Mouse (Mus musculus) kidney, postnatal 4 days (tissue): ENCODE results near the gene Col24a1.

Experiments
- DNase-seq, 2 experiments: peaks; one replicate each; pipeline ENCODE4 v3.0.0; 2021; ENCODE audit warnings: mixed read lengths in 2 of 2

The Col24a1 gene

DNA sequence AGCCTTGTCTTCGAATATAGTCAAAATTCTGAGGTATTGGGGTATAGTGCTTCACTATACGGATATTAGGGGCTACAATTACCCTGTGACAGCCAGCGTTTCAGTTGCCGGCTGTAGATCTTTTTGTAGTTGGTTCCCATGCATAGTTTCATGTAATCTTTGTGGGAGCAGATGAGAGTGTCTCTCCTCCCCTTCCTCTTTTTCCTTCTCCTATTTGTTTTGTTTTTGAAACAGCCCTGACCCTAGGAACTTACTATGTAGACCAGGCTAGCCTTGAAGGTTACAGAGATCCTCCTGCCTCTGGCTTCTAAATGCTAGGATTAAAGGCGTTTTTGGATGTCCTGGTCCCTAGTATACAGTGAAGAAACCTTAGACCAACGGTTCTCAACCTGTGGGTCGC is 283.1 kb downstream of the Col24a1 start:
- DNase-seq = no peak

DNA sequence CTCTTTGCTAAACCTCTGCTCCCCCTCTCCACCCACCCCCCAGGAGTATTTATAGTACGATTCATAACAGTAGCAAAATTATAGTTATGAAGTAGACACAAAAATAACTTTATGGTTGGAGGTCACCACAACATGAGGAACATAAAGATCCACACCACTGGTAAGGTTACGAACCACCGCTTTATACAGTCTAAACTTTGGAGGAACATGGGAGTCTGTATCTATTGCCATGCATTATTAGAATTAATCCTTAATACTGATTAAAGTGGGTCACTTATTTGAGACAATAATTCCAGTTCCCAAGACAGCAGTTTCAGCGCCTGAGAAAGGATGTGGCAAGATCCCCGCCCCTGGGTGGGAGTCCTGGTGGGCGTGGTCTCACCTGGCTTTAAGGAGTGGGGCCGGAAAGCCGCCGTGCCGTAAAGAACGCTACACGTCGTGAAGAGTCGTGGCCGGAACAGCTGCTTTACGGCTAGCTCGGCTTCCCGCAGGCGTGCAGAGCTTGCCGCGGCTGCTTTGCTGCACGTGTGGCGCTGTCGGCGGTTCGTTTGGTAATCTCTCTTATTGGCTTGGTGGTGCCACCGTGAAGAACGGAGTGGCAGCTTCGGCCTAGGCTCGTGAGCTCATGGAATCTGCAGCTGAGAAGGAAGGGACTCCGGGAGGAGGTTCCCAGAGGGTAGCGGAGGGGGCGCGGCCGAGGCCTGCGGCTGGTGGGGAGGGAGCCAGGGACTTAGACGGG is 283.6 kb downstream of the Col24a1 start, which contains the start of gene Znhit6:
TSS of gene Znhit6 (plus strand) at position 463 of the 739 bp plus-strand sequence.
- peak; percentile 95 to 97 for DNase-seq

DNA sequence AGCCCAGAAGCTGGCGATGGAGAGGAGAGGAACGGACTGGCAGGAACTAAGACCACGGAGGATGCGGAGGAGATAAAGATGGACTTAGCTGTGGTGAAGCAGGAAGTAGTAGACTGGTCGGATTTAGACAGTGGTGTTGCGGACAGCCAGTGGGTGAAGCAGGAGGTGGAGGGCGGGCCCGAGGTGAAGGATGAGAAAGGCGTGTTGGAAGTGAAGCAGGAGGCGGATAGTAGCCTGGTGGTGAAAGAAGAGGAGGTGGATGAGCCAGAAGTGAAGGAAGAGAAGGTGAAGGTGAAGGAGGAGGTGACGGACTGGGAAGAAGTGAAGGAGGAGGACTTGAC is 284.2 kb downstream of the Col24a1 start:
- DNase-seq = no peak

DNA sequence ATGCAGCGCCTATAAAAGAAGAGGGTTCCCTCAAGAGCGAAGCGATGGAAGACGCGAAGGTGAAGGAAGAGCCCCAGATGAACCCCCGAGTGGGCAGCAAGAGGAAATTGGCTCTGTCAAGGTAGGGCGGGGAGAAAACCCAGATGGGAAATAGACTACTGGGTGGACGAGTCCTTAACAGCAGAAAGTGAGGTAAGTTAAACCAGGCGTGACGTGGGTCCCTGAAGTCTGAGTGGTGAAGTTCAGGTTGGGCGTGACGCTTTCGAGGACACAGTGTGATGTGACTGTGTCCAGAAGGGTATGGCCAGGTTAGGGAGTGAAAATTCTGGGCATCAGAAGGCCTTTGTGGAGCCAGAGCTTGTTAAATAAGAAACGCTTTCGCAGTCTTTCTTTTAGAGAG is 284.6 kb downstream of the Col24a1 start:
- DNase-seq = peak in 1 of 2 experiments; percentile 19

DNA sequence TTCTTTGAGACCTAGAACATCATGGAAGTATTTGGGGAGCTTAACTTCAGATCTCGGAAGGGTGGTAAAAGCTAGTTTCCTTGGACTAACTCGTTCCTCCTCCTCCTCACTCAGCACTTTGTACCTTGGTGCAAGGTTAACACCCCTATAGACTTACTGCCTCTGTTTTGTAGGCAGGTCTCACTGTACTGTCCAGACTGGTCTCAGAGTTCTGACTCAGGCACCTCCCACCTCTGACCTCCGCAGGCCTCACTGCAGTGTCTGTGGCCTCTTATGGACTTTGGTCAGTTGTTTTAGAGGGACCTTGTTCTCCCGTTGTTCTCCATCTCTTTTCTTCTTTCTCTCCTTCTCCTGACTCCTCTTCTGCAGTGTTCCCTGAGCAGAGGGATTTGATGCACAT is 290.8 kb downstream of the Col24a1 start:
- no peak for DNase-seq

DNA sequence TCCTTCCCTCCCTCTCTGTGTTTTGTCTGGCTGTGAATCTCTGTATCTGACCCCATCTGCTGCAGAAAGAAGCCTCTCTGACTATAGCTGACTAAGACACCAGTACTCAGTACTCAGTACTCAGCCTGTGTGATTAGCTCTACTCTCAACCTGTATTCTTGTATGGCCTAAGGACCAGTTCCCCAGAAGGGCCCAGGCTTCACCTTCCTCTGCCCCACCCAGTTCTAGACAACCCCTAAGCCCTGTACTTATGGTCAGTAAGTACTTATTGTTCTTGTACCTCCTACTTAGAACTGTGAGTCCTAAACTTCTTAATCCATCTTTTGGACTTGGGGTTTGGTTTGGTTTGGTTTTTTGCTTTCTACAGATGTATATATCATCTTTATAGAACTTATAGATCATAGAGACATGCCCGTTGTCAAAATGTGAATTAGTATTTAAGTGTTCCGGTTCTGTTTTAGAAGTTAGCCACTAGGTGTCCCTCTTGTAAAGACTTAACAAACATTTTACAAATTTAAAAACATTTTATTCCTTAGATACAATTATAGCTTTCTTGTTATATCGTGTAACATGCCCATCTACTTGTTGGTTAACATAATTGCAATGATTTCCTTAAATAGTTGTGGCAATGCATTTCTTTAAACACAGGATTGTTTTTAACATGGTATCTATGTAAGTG is 291.4 kb downstream of the Col24a1 start:
- DNase-seq = no peak

DNA sequence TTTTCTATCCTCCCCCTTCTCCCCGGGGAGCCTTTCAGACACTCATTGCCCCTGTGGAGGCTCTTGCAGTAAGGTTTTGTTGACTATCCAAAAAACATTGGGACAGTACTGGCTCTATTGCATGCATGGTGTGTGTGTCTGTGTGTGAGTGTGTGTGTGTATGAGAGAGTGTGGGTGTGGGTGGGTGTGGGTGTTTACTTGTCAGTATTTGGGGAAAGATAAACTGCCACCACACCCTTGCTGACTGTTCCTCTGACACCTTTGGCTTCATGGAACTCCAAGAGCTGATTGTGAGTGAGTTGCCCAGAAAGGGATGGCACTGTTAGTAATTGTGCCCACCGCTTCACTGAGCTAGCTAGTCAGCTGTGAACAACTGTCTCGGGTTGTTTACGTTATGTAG is 298.3 kb downstream of the Col24a1 start:
- DNase-seq = no peak

DNA sequence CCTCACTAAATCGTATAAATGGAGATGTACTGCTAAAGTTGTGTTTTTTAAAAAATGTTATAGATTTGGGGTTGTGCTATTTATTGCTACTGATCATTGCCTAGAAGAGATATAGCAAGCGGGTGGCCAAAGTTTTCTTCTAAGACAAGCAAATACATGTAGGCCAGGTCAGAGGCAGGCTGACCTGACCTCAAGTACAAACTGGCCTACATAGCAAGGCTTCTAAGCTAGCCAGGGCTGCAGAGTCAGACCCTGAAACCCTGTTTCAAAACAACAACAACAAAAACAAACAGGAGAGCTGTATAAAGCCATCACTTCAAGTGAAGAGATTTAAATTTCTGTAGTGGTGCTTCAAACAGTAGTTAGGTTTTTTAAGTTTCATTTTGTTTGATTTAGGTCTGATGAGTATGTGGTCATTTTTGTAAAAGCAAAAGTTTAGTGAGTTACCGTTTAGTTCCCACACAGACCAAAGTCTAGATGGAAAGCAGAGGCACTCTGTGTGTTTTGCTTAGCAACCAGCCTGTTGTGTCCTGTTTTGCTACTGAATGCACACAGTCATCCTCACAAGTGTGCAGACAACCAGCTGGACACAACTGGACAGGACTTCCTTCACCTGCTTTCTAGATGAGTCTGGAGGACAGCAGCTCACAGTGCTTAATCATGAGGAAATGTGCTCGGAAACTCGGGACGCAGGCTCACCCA is 299.7 kb downstream of the Col24a1 start:
- no peak for DNase-seq

DNA sequence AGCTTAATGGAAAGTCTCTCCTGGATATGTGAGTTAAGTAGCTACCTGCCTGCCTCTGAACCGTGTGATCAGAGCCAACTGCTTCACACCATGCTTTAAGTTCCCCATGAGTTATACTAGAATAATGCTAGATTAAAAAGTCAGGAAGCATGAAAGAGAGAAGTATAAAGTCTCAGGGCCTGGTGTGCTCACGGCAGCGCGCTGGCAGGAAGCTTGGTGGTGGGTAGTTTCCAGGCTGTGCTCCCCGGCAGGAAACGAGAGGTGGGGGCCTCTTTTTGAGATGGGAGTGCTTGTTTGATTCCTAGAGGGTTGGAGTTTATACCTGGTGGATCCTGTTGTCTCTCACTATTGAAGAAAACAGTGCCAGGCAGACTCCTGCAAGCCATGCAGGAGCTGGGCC is 303.1 kb downstream of the Col24a1 start:
- DNase-seq = no peak

DNA sequence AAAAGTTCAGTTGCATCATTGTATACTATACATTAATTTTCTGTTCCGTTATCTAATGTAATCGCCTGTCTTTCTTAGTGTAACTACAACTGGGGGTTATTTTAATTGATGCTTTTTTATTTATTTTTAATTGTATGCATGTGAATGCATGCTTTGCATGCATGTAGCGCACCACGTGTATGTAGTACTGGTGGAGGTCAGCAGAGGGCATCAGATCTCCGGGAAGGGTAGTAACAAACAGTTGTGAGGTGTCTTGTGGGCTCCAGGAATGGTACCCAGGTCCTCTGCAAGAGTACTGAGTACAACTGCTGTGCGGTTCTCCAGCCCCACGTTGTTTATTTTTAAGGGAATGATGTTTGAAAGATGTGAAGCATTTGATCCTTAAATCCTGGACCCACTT is 306.8 kb downstream of the Col24a1 start:
- DNase-seq = no peak

DNA sequence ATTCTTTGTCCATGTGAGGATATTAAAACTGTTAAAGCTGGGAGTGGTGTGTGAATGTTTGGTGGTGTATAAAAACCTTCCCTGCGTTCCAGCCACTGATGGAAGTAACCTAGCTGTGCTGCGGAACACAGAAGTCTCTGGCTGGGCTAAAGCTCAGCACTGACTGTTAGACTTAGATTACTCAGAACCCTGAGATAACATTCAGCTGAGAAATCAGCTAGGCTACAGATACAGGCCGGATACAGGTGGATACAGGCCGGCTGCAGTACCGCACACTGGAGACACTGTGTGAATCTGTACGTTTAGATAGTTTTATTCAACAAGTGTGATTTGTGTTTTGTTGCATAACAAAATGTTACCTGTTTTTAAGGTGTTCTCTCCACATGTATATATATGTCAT is 308.5 kb downstream of the Col24a1 start:
- DNase-seq = no peak

DNA sequence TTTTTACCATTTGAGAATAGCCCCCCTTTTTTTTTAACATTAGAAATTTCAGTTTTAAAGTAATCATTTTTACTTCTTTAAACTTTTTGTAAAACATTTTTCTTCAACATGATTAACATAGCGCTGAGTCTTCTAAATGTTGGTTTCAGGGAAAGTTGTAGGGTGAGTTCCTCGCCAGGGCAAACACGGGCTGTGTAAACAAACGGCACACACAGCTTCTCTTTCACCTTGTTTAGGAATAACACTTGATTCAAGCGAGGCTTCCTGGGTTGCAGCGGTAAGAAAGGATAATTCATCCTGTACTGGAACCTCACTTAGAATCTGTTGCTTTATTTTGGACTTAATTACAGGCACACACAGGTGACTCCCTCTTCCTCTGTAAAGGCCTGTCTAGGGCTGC is 309.1 kb downstream of the Col24a1 start:
- no peak for DNase-seq
